Mouse (Mus musculus) forebrain, postnatal 0 days (tissue): ENCODE results near the gene Sipa1l3. TPM values are rescaled to one million over a fixed set of nuclear protein-coding genes. Genes with fewer than 3 reads are reported as not detected.
A peak's percentile ranks its signal among the peaks of the same experiment; 100 is the strongest.

Experiments
- ATAC-seq: fragments of 200-750 bp; cut with Nextera tagmentation; 2 replicates; pipeline ENCODE4 v1.8.0; 2017; ENCODE audit warnings: mild to moderate bottlenecking, moderate library complexity
- DNase-seq: peaks from one replicate; pipeline ENCODE4 v3.0.0-alpha.2; 2015
- H3K27ac ChIP-seq: fragments of 300-500 bp; sonication (generic); 2 replicates; pipeline ENCODE4 v1.5.1; 2014; ENCODE audit warnings: low read depth, mild to moderate bottlenecking, antibody characterized with exemption, low read length, moderate library complexity, mixed read lengths
- H3K27me3 ChIP-seq: fragments of 300-500 bp; sonication (generic); 2 replicates; pipeline ENCODE4 v1.6.1; 2014; ENCODE audit warnings: mild to moderate bottlenecking, low read length, mixed read lengths; ENCODE audit not compliant: insufficient read depth
- H3K36me3 ChIP-seq: fragments of 300-500 bp; sonication (generic); 2 replicates; pipeline ENCODE4 v1.6.1; 2014; ENCODE audit warnings: mild to moderate bottlenecking, moderate library complexity; ENCODE audit not compliant: insufficient read depth
- H3K4me1 ChIP-seq: fragments of 300-500 bp; sonication (generic); 2 replicates; pipeline ENCODE4 v1.6.1; 2014; ENCODE audit warnings: antibody characterized with exemption; ENCODE audit not compliant: insufficient read depth
- H3K4me2 ChIP-seq: fragments of 300-500 bp; sonication (generic); 2 replicates; pipeline ENCODE4 v1.6.1; 2014; ENCODE audit warnings: low read depth, mild to moderate bottlenecking, moderate library complexity
- H3K4me3 ChIP-seq: fragments of 300-500 bp; sonication (generic); 2 replicates; pipeline ENCODE4 v1.5.1; 2014; ENCODE audit warnings: low read depth, low read length, mixed read lengths
- H3K9ac ChIP-seq: fragments of 300-500 bp; sonication (generic); 2 replicates; pipeline ENCODE4 v1.6.1; 2014; ENCODE audit warnings: mild to moderate bottlenecking
- H3K9me3 ChIP-seq: fragments of 300-500 bp; sonication (generic); 2 replicates; pipeline ENCODE4 v1.6.1; 2016; ENCODE audit warnings: low read length
- CTCF ChIP-seq: sonication (generic); IDR thresholded peaks from 2 replicates; pipeline ENCODE4 v1.5.1; 2016; ENCODE audit warnings: antibody characterized with exemption, control low read depth, low read depth
- WGBS: fragments of 180-500 bp; shearing (Covaris S2); extraction: QIAGEN DNeasy Blood & Tissue Kit; methylation state at CpG from one replicate; pipeline ENCODE4 v1.1.7; 2014; 5-methylcytosine and 5-hydroxymethylcytosine counted together
- polyA plus RNA-seq: library from polyadenylated mRNA; unstranded; fragments of >200 nt; fragmentation: Nextera tagmentation; extraction: Ambion mirVana; gene quantifications from 2 replicates; pipeline ENCODE4 v1.2.1, GENCODE M21; 2015
- total RNA-seq: library from RNA; depleted of rRNA; stranded (reverse); fragments of >200 nt; gene quantifications from 2 replicates; pipeline ENCODE4 v1.2.3, GENCODE M21; 2014

The Sipa1l3 gene
- total and polyA plus RNA-seq, 2 experiments from 2014 or later = 12.1 to 44.1 TPM

GRCm38 (mm10) chr7:29319337-29320307, 198.8 kb downstream of the Sipa1l3 start:
- peak; percentile 56 for TF ChIP-seq CTCF
- 13% methylated on average over 19 of the region's 19 CpGs for WGBS
- H3K4me3 ChIP-seq = no peak overlapping the region
- H3K4me1 ChIP-seq = peaks cover 56% of the 10 kb centered on the region
- peaks cover 19% of the 10 kb centered on the region; the same call in 1 of the 2 replicates for H3K36me3 ChIP-seq
- no peaks in the 10 kb centered on the region for H3K27me3 ChIP-seq
- peak overlapping the region; percentile 95 for H3K27ac ChIP-seq
- peak; percentile 53 for DNase-seq
- no peak for ATAC-seq
- peak overlapping the region; percentile 27 for H3K4me2 ChIP-seq
- no peak overlapping the region for H3K9ac ChIP-seq
- H3K9me3 ChIP-seq = no peaks in the 10 kb centered on the region

GRCm38 (mm10) chr7:29318115-29318911, 200.1 kb downstream of the Sipa1l3 start:
- H3K4me3 ChIP-seq = no peak overlapping the region
- TF ChIP-seq CTCF = no peak
- H3K27me3 ChIP-seq = no peaks in the 10 kb centered on the region
- 5% methylated on average over 18 of the region's 18 CpGs for WGBS
- H3K4me1 ChIP-seq = peaks cover 69% of the 10 kb centered on the region
- peak overlapping the region; percentile 2; the same call in 1 of the 2 replicates for H3K9ac ChIP-seq
- peak overlapping the region; percentile 95 for H3K27ac ChIP-seq
- peak overlapping the region; percentile 27 for H3K4me2 ChIP-seq
- peak; percentile 21 for ATAC-seq
- peak; percentile 70 for DNase-seq
- H3K9me3 ChIP-seq = no peaks in the 10 kb centered on the region
- peaks cover 16% of the 10 kb centered on the region; the same call in 1 of the 2 replicates for H3K36me3 ChIP-seq

- H3K27me3 ChIP-seq = no peaks in the 10 kb centered on the region
- DNase-seq (peak; percentile 90), ATAC-seq (peak; percentile 46)
- peak overlapping the region; percentile 95 for H3K27ac ChIP-seq
- WGBS = 7% methylated on average over 2 of the region's 2 CpGs
- peak overlapping the region; percentile 46 for H3K9ac ChIP-seq
- H3K9me3 ChIP-seq = no peaks in the 10 kb centered on the region
- H3K4me2 ChIP-seq = peak overlapping the region; percentile 33
- H3K4me1 ChIP-seq = peaks cover 74% of the 10 kb centered on the region
- H3K36me3 ChIP-seq = peaks cover 14% of the 10 kb centered on the region
- no peak for TF ChIP-seq CTCF
- no peak overlapping the region for H3K4me3 ChIP-seq
Measured at GRCm38 (mm10) chr7:29317558-29317957, 200.9 kb downstream of the Sipa1l3 start.

- WGBS = 3% methylated on average over 10 of the region's 10 CpGs
- Histone ChIP-seq H3K9ac (peak overlapping the region; percentile 46), H3K9me3 (no peaks in the 10 kb centered on the region), H3K27ac (peak overlapping the region; percentile 95), H3K36me3 (peaks cover 20% of the 10 kb centered on the region), H3K27me3 (no peaks in the 10 kb centered on the region), H3K4me1 (peaks cover 76% of the 10 kb centered on the region), H3K4me3 (no peak overlapping the region), H3K4me2 (peak overlapping the region; percentile 33; the same call in 1 of the 2 replicates)
- TF ChIP-seq CTCF = peak; percentile 40; the same call in 1 of the 2 replicates
- ATAC-seq (peak; percentile 47), DNase-seq (peak; percentile 87)
Measured at GRCm38 (mm10) chr7:29316976-29317375, 201.5 kb downstream of the Sipa1l3 start.

- no peak overlapping the region for H3K4me3 ChIP-seq
- no peaks in the 10 kb centered on the region for H3K27me3 ChIP-seq
- ATAC-seq (no peak), DNase-seq (no peak)
- H3K9me3 ChIP-seq = no peaks in the 10 kb centered on the region
- 48% methylated on average over 17 of the region's 17 CpGs for WGBS
- H3K9ac ChIP-seq = peak overlapping the region; percentile 46
- TF ChIP-seq CTCF = no peak
- H3K27ac ChIP-seq = peak overlapping the region; percentile 95
- H3K4me2 ChIP-seq = peak overlapping the region; percentile 47
- H3K36me3 ChIP-seq = peaks cover 24% of the 10 kb centered on the region
- peaks cover 76% of the 10 kb centered on the region for H3K4me1 ChIP-seq
Measured at GRCm38 (mm10) chr7:29316137-29316734, 202.2 kb downstream of the Sipa1l3 start.

- no peaks in the 10 kb centered on the region for H3K9me3 ChIP-seq
- no peak overlapping the region for H3K9ac ChIP-seq
- peaks cover 71% of the 10 kb centered on the region for H3K4me1 ChIP-seq
- DNase-seq (peak; percentile 73), ATAC-seq (peak; percentile 66)
- H3K4me3 ChIP-seq = no peak overlapping the region
- peak overlapping the region; percentile 95 for H3K27ac ChIP-seq
- H3K36me3 ChIP-seq = peaks cover 29% of the 10 kb centered on the region
- peak overlapping the region; percentile 47 for H3K4me2 ChIP-seq
- no peak for TF ChIP-seq CTCF
- no peaks in the 10 kb centered on the region for H3K27me3 ChIP-seq
- 35% methylated on average over 13 of the region's 13 CpGs for WGBS
Measured at GRCm38 (mm10) chr7:29314844-29315628, 203.4 kb downstream of the Sipa1l3 start.
